Mouse (Mus musculus) embryo, embryonic 11 days (tissue): Measurements from ENCODE around the gene Cfhr1.

Experiments used
- DNase-seq: peaks from one replicate; pipeline ENCODE4 v3.0.0-alpha.2; 2015

Cfhr1 gene

GRCm38 (mm10) chr1:139560024-139560423 lies at the start of gene Cfhr1:
Gene Cfhr1 (minus strand): TSS chr1:139560272.
- DNase-seq = no peak

GRCm38 (mm10) chr1:139551311-139551710 lies 8.8 kb downstream of the Cfhr1 start:
- no peak for DNase-seq

- no peak for DNase-seq
Observed at GRCm38 (mm10) chr1:139548536-139548935, 11.5 kb downstream of the Cfhr1 start.

GRCm38 (mm10) chr1:139514556-139514955 lies 45.5 kb downstream of the Cfhr1 start:
- no peak for DNase-seq

GRCm38 (mm10) chr1:139501258-139501752 lies 58.8 kb downstream of the Cfhr1 start, which contains the start of gene F13b:
Gene F13b (plus strand): TSS chr1:139501702.
- no peak for DNase-seq

- no peak for DNase-seq
Observed at GRCm38 (mm10) chr1:139499751-139500150, 60.3 kb downstream of the Cfhr1 start.
